Mouse (Mus musculus) lung, postnatal 0 days (tissue): ENCODE measurements around the gene Slc25a13.
"Not testable (repeated sequence)": the region's sequence is repeated elsewhere in the genome, so short reads cannot be mapped to it uniquely, and the experiment has no call there.

Source experiments
- CTCF ChIP-seq: IDR thresholded peaks from 2 replicates; pipeline ENCODE4 v1.5.1; 2016; ENCODE audit warnings: antibody characterized with exemption, mild to moderate bottlenecking
- EP300 ChIP-seq: IDR thresholded peaks from 2 replicates; pipeline ENCODE4 v1.6.1; 2016; ENCODE audit warnings: antibody characterized with exemption, mild to moderate bottlenecking, control low read depth

DNA sequence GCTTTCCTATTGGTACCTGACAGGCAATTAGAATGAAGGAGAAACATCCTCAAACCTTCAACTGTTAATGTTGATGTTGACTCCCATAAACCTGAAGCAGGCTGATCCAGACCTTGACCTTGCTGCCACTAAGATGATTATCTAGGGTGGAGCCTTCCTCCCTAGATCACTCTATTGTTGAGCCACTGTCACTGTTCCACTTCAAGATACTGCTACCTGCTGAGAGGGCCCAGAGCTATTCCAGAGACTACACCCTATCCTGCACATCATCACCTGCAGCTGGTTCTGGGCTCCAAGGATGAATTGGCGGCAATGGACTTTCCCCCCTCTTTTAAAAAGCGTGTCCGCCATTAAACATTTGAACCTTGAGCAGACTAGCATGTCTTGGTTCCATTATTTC lies 18.9 kb downstream of the Slc25a13 start:
- not testable (repeated sequence) for TF ChIP-seq CTCF, EP300
